Mouse (Mus musculus): ENCODE data around the gene Dpm3.

- no peak for TF ChIP-seq POLR2A (IDR thresholded peaks at IDR 0.05; ENCODE audit: insufficient read length, low read depth)
- no peak for TF ChIP-seq MAX (IDR thresholded peaks at IDR 0.05; ENCODE audit: low read depth)
- no peak for TF ChIP-seq MYOD1 (IDR thresholded peaks at IDR 0.05; ENCODE audit: control insufficient read depth in 1 of 3, insufficient read length in 2 of 3, low read depth in 2 of 3)
- TF ChIP-seq TCF12 (IDR thresholded peaks at IDR 0.05; ENCODE audit: insufficient read depth, poor library complexity, severe bottlenecking) = no peak
- no peak for TF ChIP-seq REST (IDR thresholded peaks at IDR 0.05; ENCODE audit: insufficient read depth, insufficient read length)
These were observed 21.0 kb downstream of the Dpm3 start for GRCm38 (mm10) chr3:89280050-89280605.
